Comparison of ENCODE assay signal across 20 mouse cellular contexts in genomic region chr2:62285026-62285425, GRCm38 (mm10).
DNase-seq lines count a peak whose midpoint lies in the region; ATAC-seq and TF ChIP-seq lines count a peak whose summit lies in the region.
"Had no signal": no experiment of that assay in that cellular context is flagged by ENCODE, and none has a peak within 500 bp of the region (broad histone marks: within the 10 kb centered on the region; RNA-seq: fewer than 3 reads in every experiment).

No protein-coding gene starts in this region.

- 77% methylated on average over 2 of the region's 2 CpGs for WGBS in liver, embryonic 11.5 days
- WGBS in midbrain, postnatal 0 days: 86% methylated on average over 2 of the region's 2 CpGs

- no peak for TF ChIP-seq CTCF in G1E (IDR thresholded peaks at IDR 0.05; ENCODE audit: low read depth, low read length)
- TF ChIP-seq CTCF in midbrain, postnatal 0 days (IDR thresholded peaks at IDR 0.05): no peak

- H3K27me3 ChIP-seq in liver, embryonic 11.5 days (replicated peaks; ENCODE audit: control insufficient read depth, insufficient read depth, low read length): no peaks in the 10 kb centered on the region
- H3K27me3 ChIP-seq in G1E (ENCODE audit: insufficient read depth, low read length): no peaks in the 10 kb centered on the region
- no peaks in the 10 kb centered on the region for H3K27me3 ChIP-seq in midbrain, postnatal 0 days (ENCODE audit: insufficient read depth, low read length)
- H3K27me3 ChIP-seq: CH12.LX; embryonic facial prominence, embryonic 15.5 days; heart, embryonic 12.5 days had no signal

- H3K27ac ChIP-seq in liver, embryonic 11.5 days (ENCODE audit: low read depth, low read length): no peak overlapping the region
- no peak overlapping the region for H3K27ac ChIP-seq in midbrain, postnatal 0 days (ENCODE audit: low read depth, low read length)
- H3K27ac ChIP-seq: embryonic facial prominence, embryonic 15.5 days; forebrain, embryonic 10.5 days; gastrocnemius, adult 2 months; hindbrain, embryonic 10.5 days; hindbrain, embryonic 14.5 days had no signal

- H3K9me3 ChIP-seq in liver, embryonic 11.5 days (ENCODE audit: control insufficient read depth, low read length): no peaks in the 10 kb centered on the region
- no peaks in the 10 kb centered on the region for H3K9me3 ChIP-seq in G1E (replicated peaks)
- H3K9me3 ChIP-seq in midbrain, postnatal 0 days (ENCODE audit: low read length): no peaks in the 10 kb centered on the region
- H3K9me3 ChIP-seq: embryonic facial prominence, embryonic 15.5 days; forebrain, embryonic 10.5 days; heart, embryonic 12.5 days; hindbrain, embryonic 10.5 days had no signal

- DNase-seq in liver, embryonic 11.5 days (ENCODE audit: low spot score): no peak
- DNase-seq in liver: no peak
- DNase-seq in G1E (ENCODE audit: low spot score): peak; percentile 6
- peak; percentile 16 for DNase-seq in c-Kit-positive CD71-positive TER-119-negative erythroid progenitor cells, embryonic 14.5 days (ENCODE audit: low read depth)
- no peak for DNase-seq in midbrain, postnatal 0 days (ENCODE audit: low spot score)
- no peak for DNase-seq in adrenal gland, adult 18-20 months (ENCODE audit: low spot score in 2 of 2)
- DNase-seq: adrenal gland, postnatal 10 days; cerebellum, adult 2 months; cerebellum, postnatal 10 days; gastrocnemius, adult 2 months; gastrocnemius, postnatal 25 days had no signal

- H3K4me1 ChIP-seq in liver, embryonic 11.5 days (replicated peaks; ENCODE audit: control insufficient read depth, insufficient read depth, low read length): no peaks in the 10 kb centered on the region
- H3K4me1 ChIP-seq in G1E (ENCODE audit: insufficient read depth, low read depth, low read length): peaks cover 25% of the 10 kb centered on the region
- H3K4me1 ChIP-seq in midbrain, postnatal 0 days (ENCODE audit: insufficient read depth, low read length): no peaks in the 10 kb centered on the region
- H3K4me1 ChIP-seq: embryonic facial prominence, embryonic 15.5 days; forebrain, embryonic 10.5 days; heart, embryonic 12.5 days; hindbrain, embryonic 10.5 days had no signal

- H3K36me3 ChIP-seq in liver, embryonic 11.5 days (ENCODE audit: control insufficient read depth, insufficient read depth, low read length): no peaks in the 10 kb centered on the region
- no peaks in the 10 kb centered on the region for H3K36me3 ChIP-seq in G1E (replicated peaks)
- no peaks in the 10 kb centered on the region for H3K36me3 ChIP-seq in midbrain, postnatal 0 days (ENCODE audit: insufficient read depth, low read length)
- H3K36me3 ChIP-seq: embryonic facial prominence, embryonic 15.5 days; forebrain, embryonic 10.5 days; heart, embryonic 12.5 days; hindbrain, embryonic 10.5 days had no signal

- ATAC-seq in liver, embryonic 11.5 days (replicated peaks; ENCODE audit: low FRiP score): peak; percentile 47; the same call in 1 of the 2 replicates
- ATAC-seq in G1E (ENCODE audit: extremely low read depth, insufficient number of reproducible peaks, low FRiP score, poor library complexity, severe bottlenecking): peak; percentile 74
- peak; percentile 42; the same call in 1 of the 2 replicates for ATAC-seq in megakaryocyte-erythroid progenitor cell, adult 5-6 weeks (replicated peaks; ENCODE audit: low FRiP score, low TSS enrichment, poor library complexity, severe bottlenecking)
- ATAC-seq in midbrain, postnatal 0 days (ENCODE audit: low FRiP score): no peak
- ATAC-seq: forebrain, embryonic 14.5 days had no signal

- H3K4me3 ChIP-seq in liver, embryonic 11.5 days (ENCODE audit: low read depth, low read length): no peak overlapping the region
- no peak overlapping the region for H3K4me3 ChIP-seq in G1E (ENCODE audit: low read depth, low read length)
- no peak overlapping the region for H3K4me3 ChIP-seq in midbrain, postnatal 0 days (ENCODE audit: low read depth, low read length)
- H3K4me3 ChIP-seq: embryonic facial prominence, embryonic 15.5 days; erythroblast, embryonic 14.5 days; forebrain, embryonic 10.5 days; gastrocnemius, adult 2 months; heart, embryonic 12.5 days; hindbrain, embryonic 10.5 days had no signal

- no peak overlapping the region for H3K4me2 ChIP-seq in liver, embryonic 11.5 days
- H3K4me2 ChIP-seq in midbrain, postnatal 0 days (ENCODE audit: low read depth, low read length, poor library complexity, severe bottlenecking): no peak overlapping the region
- H3K4me2 ChIP-seq: embryonic facial prominence, embryonic 15.5 days; heart, embryonic 12.5 days; hindbrain, embryonic 14.5 days had no signal

- no peak overlapping the region for H3K9ac ChIP-seq in liver, embryonic 11.5 days (ENCODE audit: low read depth, low read length)
- no peak overlapping the region for H3K9ac ChIP-seq in midbrain, postnatal 0 days (replicated peaks; ENCODE audit: low read length, poor library complexity, severe bottlenecking)
- H3K9ac ChIP-seq: embryonic facial prominence, embryonic 15.5 days; heart, embryonic 12.5 days; hindbrain, embryonic 14.5 days had no signal

Comparison
In these comparisons a context has a peak if more than half of its experiments do, and no peak if none do; other contexts are left out.
1. DNase-seq: peak in G1E (single experiment) and c-Kit-positive CD71-positive TER-119-negative erythroid progenitor cells, embryonic 14.5 days (single experiment); none in liver, embryonic 11.5 days (single experiment), liver (single experiment), midbrain, postnatal 0 days (single experiment) and adrenal gland, adult 18-20 months (0 of 2).